Mouse (Mus musculus): ENCODE data around the gene Pold1. TPM values are rescaled to one million over a fixed set of nuclear protein-coding genes. Genes with fewer than 3 reads are reported as not detected.

The Pold1 gene
- polyA plus RNA-seq, 2 experiments from 2014 or later = 19.2 to 27.6 TPM

- no peak for ATAC-seq
Measured at GRCm38 (mm10) chr7:44484109-44484508, 64.5 kb downstream of the Pold1 start.

- ATAC-seq = no peak
Measured at GRCm38 (mm10) chr7:44482836-44483435, 65.7 kb downstream of the Pold1 start.

Other genes with a start within 250 kb of the Pold1 start
- under 1 TPM; 0.51 to 0.73 TPM for gene Clec11a, start 241.9 kb downstream of the Pold1 start, polyA plus RNA-seq (2017; shearing (Covaris generic))
- gene Shank1, start 238.6 kb downstream of the Pold1 start, polyA plus RNA-seq (2017; shearing (Covaris generic)) = not detected
- not detected for gene Syt3, start 164.7 kb downstream of the Pold1 start, polyA plus RNA-seq (2017; shearing (Covaris generic))
- under 1 TPM; 0.59 to 0.66 TPM for gene 1700008O03Rik, start 163.0 kb downstream of the Pold1 start, polyA plus RNA-seq (2017; shearing (Covaris generic))
- not detected for gene Lrrc4b, start 119.8 kb downstream of the Pold1 start, polyA plus RNA-seq (2017; shearing (Covaris generic))
- gene Aspdh, start 83.5 kb downstream of the Pold1 start, polyA plus RNA-seq (2017; shearing (Covaris generic)) = not detected
- 10 to 100 TPM; 39.9 to 67.9 TPM for gene Josd2, start 80.9 kb downstream of the Pold1 start, polyA plus RNA-seq (2017; shearing (Covaris generic))
- 10 to 100 TPM; 23.7 to 25.6 TPM for gene Emc10, start 52.3 kb downstream of the Pold1 start, polyA plus RNA-seq (2017; shearing (Covaris generic))
- 1 to 10 TPM; 3.3 to 4.0 TPM for gene Fam71e1, start 52.3 kb downstream of the Pold1 start, polyA plus RNA-seq (2017; shearing (Covaris generic))
- gene Mybpc2, start 24.2 kb downstream of the Pold1 start, polyA plus RNA-seq (2017; shearing (Covaris generic)) = not detected
- gene Spib, start 16.8 kb downstream of the Pold1 start, polyA plus RNA-seq (2017; shearing (Covaris generic)) = 1 to 10 TPM in 1 of 2 experiments, not detected in 1; 2.6 TPM
- gene Nr1h2, start 5.1 kb upstream of the Pold1 start, polyA plus RNA-seq (2017; shearing (Covaris generic)) = 10 to 100 TPM; 38.0 to 61.3 TPM
- 1 to 10 TPM in 1 of 2 experiments, under 1 TPM in 1; 0.38 to 2.8 TPM for gene Napsa, start 23.5 kb upstream of the Pold1 start, polyA plus RNA-seq (2017; shearing (Covaris generic))
- not detected for gene Kcnc3, start 41.8 kb upstream of the Pold1 start, polyA plus RNA-seq (2017; shearing (Covaris generic))
- gene Myh14, start 122.0 kb upstream of the Pold1 start, polyA plus RNA-seq (2017; shearing (Covaris generic)) = under 1 TPM in 1 of 2 experiments, not detected in 1; 0.38 TPM
- gene Izumo2, start 159.9 kb upstream of the Pold1 start, polyA plus RNA-seq (2017; shearing (Covaris generic)) = not detected
- gene Vrk3, start 199.6 kb upstream of the Pold1 start, polyA plus RNA-seq (2017; shearing (Covaris generic)) = 10 to 100 TPM; 60.2 to 68.7 TPM
- under 1 TPM; 0.33 to 0.60 TPM for gene Zfp473, start 202.2 kb upstream of the Pold1 start, polyA plus RNA-seq (2017; shearing (Covaris generic))